Mouse (Mus musculus): Measurements from ENCODE around the gene Pknox2.

- no peak for TF ChIP-seq CTCF (IDR thresholded peaks at IDR 0.05; ENCODE audit: low read depth)
- TF ChIP-seq EP300 (IDR thresholded peaks at IDR 0.05; ENCODE audit: low read depth): no peak
Observed at GRCm38 (mm10) chr9:36864862-36865813, 282.1 kb downstream of the Pknox2 start.
